Mouse (Mus musculus): ENCODE measurements around the gene Pdcd11.

GRCm38 (mm10) chr19:47104641-47105271 is 14.2 kb downstream of the Pdcd11 start:
- no peak for TF ChIP-seq POLR2A (IDR thresholded peaks at IDR 0.05; ENCODE audit: borderline replicate concordance, low read depth, low read length)
- TF ChIP-seq CTCF (IDR thresholded peaks at IDR 0.05; ENCODE audit: low read depth, low read length), result no peak
